In the genomic region with DNA sequence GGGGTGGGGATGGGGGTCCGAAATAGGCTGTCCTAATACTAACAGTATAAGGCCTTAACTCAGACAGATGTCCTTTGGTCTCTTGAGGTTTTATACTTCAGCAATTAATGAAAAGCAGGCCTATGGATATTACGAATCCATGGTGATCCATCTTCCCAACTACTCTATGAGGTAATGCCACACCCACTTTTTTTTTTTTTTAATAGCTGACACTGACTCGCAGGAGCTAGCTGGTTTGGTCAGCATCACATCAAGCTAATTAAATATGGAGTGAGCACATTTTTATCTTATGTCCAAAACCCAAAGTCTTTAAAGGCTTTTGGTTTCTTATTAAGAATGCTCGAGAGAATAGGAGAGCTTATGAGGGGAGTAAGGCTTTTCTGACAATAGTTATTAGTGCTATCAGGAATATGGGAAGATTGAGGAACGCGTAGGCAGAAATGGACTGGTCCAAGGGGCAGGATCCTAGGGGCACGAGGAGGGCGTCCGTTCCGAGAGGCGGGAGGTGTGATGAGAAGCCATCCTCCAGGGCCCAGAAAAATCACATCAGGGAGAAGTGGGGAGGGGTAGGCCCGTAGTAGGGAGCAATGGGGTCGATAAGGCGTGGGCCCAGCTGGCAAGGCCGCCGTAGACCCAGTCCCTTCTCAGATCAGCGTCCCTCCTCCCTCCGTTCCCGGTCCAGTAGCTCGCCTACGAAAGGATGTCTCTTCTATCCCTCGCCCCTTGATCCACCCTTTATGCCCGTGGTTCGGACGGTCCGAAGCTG, we compare ENCODE assay signal across 8 mouse cellular contexts. TPM values are rescaled to one million over a fixed set of nuclear protein-coding genes. Genes with fewer than 3 reads are reported as not detected.
DNase-seq lines count a peak whose midpoint lies in the region; ATAC-seq and TF ChIP-seq lines count a peak whose summit lies in the region.

No protein-coding gene starts in this region.

- H3K9me3 ChIP-seq in forebrain, embryonic 10.5 days: no peaks in the 10 kb centered on the region
- no peaks in the 10 kb centered on the region for H3K9me3 ChIP-seq in liver, embryonic 12.5 days (replicated peaks)

- peaks cover 46% of the 10 kb centered on the region for H3K36me3 ChIP-seq in forebrain, embryonic 10.5 days (replicated peaks)
- peaks cover 31% of the 10 kb centered on the region for H3K36me3 ChIP-seq in liver, embryonic 12.5 days
- peaks cover 12% of the 10 kb centered on the region for H3K36me3 ChIP-seq in small intestine, adult 2 months (ENCODE audit: control insufficient read depth, insufficient read depth, low read length)

- no peaks in the 10 kb centered on the region for H3K27me3 ChIP-seq in forebrain, embryonic 10.5 days (ENCODE audit: poor library complexity, severe bottlenecking)
- no peaks in the 10 kb centered on the region for H3K27me3 ChIP-seq in liver, embryonic 12.5 days (replicated peaks)
- no peaks in the 10 kb centered on the region for H3K27me3 ChIP-seq in small intestine, adult 2 months (ENCODE audit: control insufficient read depth, insufficient read depth, low read length)

- no peak for TF ChIP-seq CTCF in small intestine, adult 2 months (IDR thresholded peaks at IDR 0.05; ENCODE audit: extremely low read depth, insufficient read length, insufficient replicate concordance, low read depth, low read length)

- DNase-seq in embryo, embryonic 10 days (ENCODE audit: low spot score): peak; percentile 10
- DNase-seq in embryo, embryonic 9.5 days (ENCODE audit: extremely low spot score): no peak
- DNase-seq in 3T3-L1 (ENCODE audit: low read depth, low spot score): peak; percentile 39
- no peak for DNase-seq in forebrain, embryonic 10.5 days (ENCODE audit: extremely low spot score, low spot score)
- DNase-seq in cerebellum, adult 11-12 months: no peak
- no peak for DNase-seq in gastrocnemius, adult 8-10 months (ENCODE audit: low spot score in 2 of 2)

- WGBS in forebrain, embryonic 10.5 days: 10% methylated on average over 26 of the region's 26 CpGs
- 8% methylated on average over 26 of the region's 26 CpGs for WGBS in liver, embryonic 12.5 days (ENCODE audit: insufficient replicate concordance)
- WGBS in small intestine, adult 2 months: 7% methylated on average over 24 of the region's 26 CpGs

- peak overlapping the region; percentile 93 for H3K4me3 ChIP-seq in forebrain, embryonic 10.5 days
- peak overlapping the region; percentile 87 for H3K4me3 ChIP-seq in liver, embryonic 12.5 days
- peak overlapping the region; percentile 91 for H3K4me3 ChIP-seq in small intestine, adult 2 months (ENCODE audit: low read depth, low read length)

- H3K27ac ChIP-seq in forebrain, embryonic 10.5 days: peak overlapping the region; percentile 89
- 0 out of 2 replicates have a peak overlapping the region, but pooled peaks have one; percentile 25 for H3K27ac ChIP-seq in liver, embryonic 12.5 days
- H3K27ac ChIP-seq in small intestine, adult 2 months (ENCODE audit: insufficient read depth, low read depth, low read length): no peak overlapping the region

- H3K4me2 ChIP-seq in liver, embryonic 12.5 days: peak overlapping the region; percentile 85

- H3K9ac ChIP-seq in liver, embryonic 12.5 days: peak overlapping the region; percentile 79

- no peak for TF ChIP-seq POLR2A in small intestine, adult 2 months (IDR thresholded peaks at IDR 0.05; ENCODE audit: low read depth, low read length)

- peaks cover 21% of the 10 kb centered on the region for H3K4me1 ChIP-seq in forebrain, embryonic 10.5 days
- peaks cover 19% of the 10 kb centered on the region for H3K4me1 ChIP-seq in liver, embryonic 12.5 days
- H3K4me1 ChIP-seq in small intestine, adult 2 months (ENCODE audit: control insufficient read depth, insufficient read depth, insufficient read length, low read length): peaks cover 3% of the 10 kb centered on the region

- ATAC-seq in liver, embryonic 12.5 days: peak; percentile 64

RNA-seq across cellular contexts. Expression of a gene that starts 0.5 kb away (rescaled TPM):
- polyA plus RNA-seq in forebrain, embryonic 10.5 days (2016; fragmentation: Nextera tagmentation; extraction: Ambion mirVana): 37.7 and 40.0 TPM in 2 replicates
- 14.7 and 15.9 TPM in 2 replicates for polyA plus RNA-seq in liver, embryonic 12.5 days (2016; fragmentation: Nextera tagmentation; extraction: Ambion mirVana)
- polyA plus RNA-seq in small intestine, adult 2 months (2012; rRNA removed): 18.8 and 31.3 TPM in 2 replicates
- 10 to 100 TPM; 14.4 to 18.1 (median 16.4) TPM for total RNA-seq in gastrocnemius, adult 8-10 months (2022)

RNA-seq across cellular contexts. Expression of a gene that starts 0.6 kb away (rescaled TPM):
- polyA plus RNA-seq in forebrain, embryonic 10.5 days (2016; fragmentation: Nextera tagmentation; extraction: Ambion mirVana): 12.0 and 17.6 TPM in 2 replicates
- 0.75 and 1.2 TPM in 2 replicates for polyA plus RNA-seq in liver, embryonic 12.5 days (2016; fragmentation: Nextera tagmentation; extraction: Ambion mirVana)
- 1.1 and 1.4 TPM in 2 replicates for polyA plus RNA-seq in small intestine, adult 2 months (2012; rRNA removed)
- under 1 TPM; 0.11 to 0.49 (median 0.27) TPM for total RNA-seq in gastrocnemius, adult 8-10 months (2022)

RNA-seq across cellular contexts. Expression of a gene that starts 12.6 kb away (rescaled TPM):
- polyA plus RNA-seq in forebrain, embryonic 10.5 days (2016; fragmentation: Nextera tagmentation; extraction: Ambion mirVana): 16.8 and 18.1 TPM in 2 replicates
- polyA plus RNA-seq in liver, embryonic 12.5 days (2016; fragmentation: Nextera tagmentation; extraction: Ambion mirVana): 16.2 and 16.3 TPM in 2 replicates
- polyA plus RNA-seq in small intestine, adult 2 months (2012; rRNA removed): 5.3 and 5.9 TPM in 2 replicates
- 10 to 100 TPM; 19.7 to 21.8 (median 20.9) TPM for total RNA-seq in gastrocnemius, adult 8-10 months (2022)

RNA-seq across cellular contexts. Expression of a gene that starts 12.6 kb away (rescaled TPM):
- 9.7 and 10.8 TPM in 2 replicates for polyA plus RNA-seq in forebrain, embryonic 10.5 days (2016; fragmentation: Nextera tagmentation; extraction: Ambion mirVana)
- polyA plus RNA-seq in liver, embryonic 12.5 days (2016; fragmentation: Nextera tagmentation; extraction: Ambion mirVana): 3.8 and 3.9 TPM in 2 replicates
- polyA plus RNA-seq in small intestine, adult 2 months (2012; rRNA removed): 5.0 and 8.5 TPM in 2 replicates
- total RNA-seq in gastrocnemius, adult 8-10 months (2022): 1 to 10 TPM; 5.4 to 9.1 (median 6.6) TPM

RNA-seq across cellular contexts. Expression of a gene that starts 56.6 kb away (rescaled TPM):
- 53.2 TPM in 2 replicates for polyA plus RNA-seq in forebrain, embryonic 10.5 days (2016; fragmentation: Nextera tagmentation; extraction: Ambion mirVana)
- polyA plus RNA-seq in liver, embryonic 12.5 days (2016; fragmentation: Nextera tagmentation; extraction: Ambion mirVana): 19.2 and 19.9 TPM in 2 replicates
- 0.33 and 1.2 TPM in 2 replicates for polyA plus RNA-seq in small intestine, adult 2 months (2012; rRNA removed)
- total RNA-seq in gastrocnemius, adult 8-10 months (2022): 10 to 100 TPM in 1 of 4 experiments, 1 to 10 TPM in 3; 6.4 to 11.0 (median 7.2) TPM

Comparison
In these comparisons a context has a peak if more than half of its experiments do, and no peak if none do; other contexts are left out.
1. DNase-seq: peak in embryo, embryonic 10 days (single experiment) and 3T3-L1 (single experiment); none in embryo, embryonic 9.5 days (single experiment), forebrain, embryonic 10.5 days (single experiment), cerebellum, adult 11-12 months (single experiment) and gastrocnemius, adult 8-10 months (0 of 2).
2. Peak in every context shown above with its lines, with median percentiles within 50 percentile points of each other: H3K4me3 ChIP-seq.